Mouse (Mus musculus): ENCODE results near the gene Antxr2. TPM values are rescaled to one million over a fixed set of nuclear protein-coding genes. Genes with fewer than 3 reads are reported as not detected.
A peak's percentile ranks its signal among the peaks of the same experiment; 100 is the strongest.

Gene Antxr2
- total and polyA plus RNA-seq, 2 experiments from 2014 or later, result 1.9 to 5.1 TPM

GRCm38 (mm10) chr5:97839924-97840279 is 190.9 kb downstream of the Antxr2 start:
- DNase-seq (no peak), ATAC-seq (no peak)
- H3K4me1 ChIP-seq (ENCODE audit: insufficient read depth), result no peaks in the 10 kb centered on the region
- no peaks in the 10 kb centered on the region for H3K36me3 ChIP-seq (ENCODE audit: insufficient read depth)
- H3K4me2 ChIP-seq (ENCODE audit: low read depth), result no peak overlapping the region
- no peak for TF ChIP-seq CTCF (IDR thresholded peaks at IDR 0.05; ENCODE audit: low read depth)
- no peak overlapping the region for H3K9ac ChIP-seq
- H3K27ac ChIP-seq (ENCODE audit: low read depth, low read length), result no peak overlapping the region
- no peaks in the 10 kb centered on the region for H3K9me3 ChIP-seq (ENCODE audit: low read length)
- no peaks in the 10 kb centered on the region for H3K27me3 ChIP-seq (ENCODE audit: insufficient read depth, low read length)
- no peak overlapping the region for H3K4me3 ChIP-seq (ENCODE audit: low read depth, low read length)

DNA sequence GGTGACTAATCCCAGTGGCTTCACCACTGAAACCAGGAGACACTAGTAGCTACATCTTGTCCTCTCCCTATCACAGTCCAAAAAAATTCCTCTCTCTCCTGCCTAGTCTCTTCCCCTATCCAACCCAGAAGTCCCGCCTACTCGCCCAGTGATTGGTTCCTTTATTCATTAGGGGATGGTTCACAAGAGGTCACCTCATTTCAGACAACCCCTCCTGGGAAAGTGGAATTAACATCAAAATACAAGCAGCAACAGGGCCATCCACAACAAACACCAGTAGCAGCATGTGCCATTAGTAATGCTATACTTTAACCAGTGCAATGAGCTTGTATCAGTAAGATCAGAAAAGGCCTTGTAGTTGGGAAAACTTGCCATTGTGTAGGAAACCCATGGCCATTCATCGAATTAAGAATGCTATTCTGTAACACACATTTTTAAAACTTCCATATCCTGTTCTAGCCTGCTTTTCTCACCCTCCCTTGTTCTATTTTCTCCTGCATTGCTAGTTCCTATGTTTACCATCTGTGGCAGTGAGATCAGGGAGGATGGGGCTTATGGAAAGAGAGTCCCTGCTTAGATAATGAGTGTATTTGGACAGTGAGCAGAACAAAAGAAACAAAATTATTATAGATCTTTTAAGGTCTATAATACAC is 191.4 kb downstream of the Antxr2 start:
- no peaks in the 10 kb centered on the region for H3K4me1 ChIP-seq (ENCODE audit: insufficient read depth)
- ATAC-seq (no peak), DNase-seq (no peak)
- WGBS, result 73% methylated on average over 3 of the region's 3 CpGs
- no peaks in the 10 kb centered on the region for H3K36me3 ChIP-seq (ENCODE audit: insufficient read depth)
- no peaks in the 10 kb centered on the region for H3K27me3 ChIP-seq (ENCODE audit: insufficient read depth, low read length)
- H3K4me3 ChIP-seq (ENCODE audit: low read depth, low read length), result no peak overlapping the region
- H3K4me2 ChIP-seq (ENCODE audit: low read depth), result no peak overlapping the region
- H3K9me3 ChIP-seq (ENCODE audit: low read length), result no peaks in the 10 kb centered on the region
- no peak for TF ChIP-seq CTCF (IDR thresholded peaks at IDR 0.05; ENCODE audit: low read depth)
- no peak overlapping the region for H3K27ac ChIP-seq (ENCODE audit: low read depth, low read length)
- H3K9ac ChIP-seq, result no peak overlapping the region

DNA sequence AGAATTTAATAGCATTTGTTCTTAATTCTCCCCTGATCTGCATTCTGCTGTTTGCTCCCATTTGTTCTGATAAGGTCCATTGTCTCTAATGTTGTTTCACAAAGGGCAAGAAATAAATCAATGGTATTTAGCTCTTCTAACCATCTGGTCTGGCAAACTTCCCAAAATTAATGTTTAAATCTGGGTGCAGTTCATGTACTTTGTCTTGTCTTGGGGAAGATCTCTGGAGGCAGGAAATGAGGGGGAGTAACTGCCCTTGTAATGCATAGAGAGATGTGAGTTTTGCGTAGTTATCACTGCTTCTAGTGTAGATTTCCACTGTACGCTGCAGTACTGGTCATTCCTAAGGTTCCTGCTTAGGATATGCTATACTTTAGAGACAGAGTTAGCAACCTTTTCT is 193.5 kb downstream of the Antxr2 start:
- H3K27ac ChIP-seq (ENCODE audit: low read depth, low read length), result no peak overlapping the region
- ATAC-seq (peak; percentile 29; the same call in 1 of the 2 replicates), DNase-seq (no peak)
- H3K4me1 ChIP-seq (ENCODE audit: insufficient read depth), result no peaks in the 10 kb centered on the region
- no peaks in the 10 kb centered on the region for H3K36me3 ChIP-seq (ENCODE audit: insufficient read depth)
- no peak overlapping the region for H3K4me2 ChIP-seq (ENCODE audit: low read depth)
- WGBS, result 87% methylated on average over 2 of the region's 2 CpGs
- no peaks in the 10 kb centered on the region for H3K27me3 ChIP-seq (ENCODE audit: insufficient read depth, low read length)
- H3K9ac ChIP-seq, result no peak overlapping the region
- TF ChIP-seq CTCF (IDR thresholded peaks at IDR 0.05; ENCODE audit: low read depth), result no peak
- H3K4me3 ChIP-seq (ENCODE audit: low read depth, low read length), result no peak overlapping the region
- no peaks in the 10 kb centered on the region for H3K9me3 ChIP-seq (ENCODE audit: low read length)

DNA sequence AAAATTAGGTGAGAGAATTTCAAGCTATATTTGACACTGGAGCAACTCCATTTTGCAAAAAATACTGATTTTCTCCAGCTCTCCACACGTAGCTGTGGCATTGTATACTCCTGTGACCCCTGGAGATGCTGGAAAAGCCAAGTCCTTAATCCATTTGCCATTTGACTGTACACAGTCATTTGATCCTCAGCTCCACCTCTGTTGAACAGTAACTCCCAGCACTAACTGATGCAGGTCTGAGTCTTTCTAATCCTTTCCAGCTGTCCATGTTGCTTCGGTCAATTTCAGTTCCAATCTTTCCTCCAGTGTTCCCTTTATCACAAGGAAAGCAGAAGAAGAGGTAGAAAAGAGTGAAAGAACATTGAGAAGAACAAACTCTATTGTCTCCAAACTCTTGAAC is 195.4 kb downstream of the Antxr2 start:
- Histone ChIP-seq H3K9ac (no peak overlapping the region), H3K4me2 (ENCODE audit: low read depth) (no peak overlapping the region), H3K27me3 (ENCODE audit: insufficient read depth, low read length) (no peaks in the 10 kb centered on the region), H3K9me3 (ENCODE audit: low read length) (no peaks in the 10 kb centered on the region), H3K4me3 (ENCODE audit: low read depth, low read length) (no peak overlapping the region), H3K36me3 (ENCODE audit: insufficient read depth) (no peaks in the 10 kb centered on the region), H3K4me1 (ENCODE audit: insufficient read depth) (no peaks in the 10 kb centered on the region), H3K27ac (ENCODE audit: low read depth, low read length) (no peak overlapping the region)
- no peak for TF ChIP-seq CTCF (IDR thresholded peaks at IDR 0.05; ENCODE audit: low read depth)
- WGBS, result 73% methylated on average over 2 of the region's 2 CpGs
- DNase-seq, result no peak
- no peak for ATAC-seq

- Histone ChIP-seq H3K9ac (no peak overlapping the region), H3K27me3 (ENCODE audit: insufficient read depth, low read length) (no peaks in the 10 kb centered on the region), H3K4me2 (ENCODE audit: low read depth) (no peak overlapping the region), H3K27ac (ENCODE audit: low read depth, low read length) (no peak overlapping the region), H3K36me3 (ENCODE audit: insufficient read depth) (no peaks in the 10 kb centered on the region), H3K4me3 (ENCODE audit: low read depth, low read length) (no peak overlapping the region), H3K4me1 (ENCODE audit: insufficient read depth) (no peaks in the 10 kb centered on the region), H3K9me3 (ENCODE audit: low read length) (no peaks in the 10 kb centered on the region)
- no peak for TF ChIP-seq CTCF (IDR thresholded peaks at IDR 0.05; ENCODE audit: low read depth)
- DNase-seq, result no peak
- 70% methylated on average over 1 of the region's 1 CpGs for WGBS
- no peak for ATAC-seq
Observed at GRCm38 (mm10) chr5:97834770-97835169, 196.1 kb downstream of the Antxr2 start.

Other genes starting within 250 kb of the Antxr2 start
- gene Prdm8, start 136.2 kb upstream of the Antxr2 start, total RNA-seq (2014; rRNA removed), result 17.5 and 25.6 TPM in 2 replicates
- 1.8 and 2.4 TPM in 2 replicates for gene Prdm8, start 136.2 kb upstream of the Antxr2 start, polyA plus RNA-seq (2015; fragmentation: Nextera tagmentation; extraction: Ambion mirVana)
- 0.48 and 2.4 TPM in 2 replicates for gene Fgf5, start 223.1 kb upstream of the Antxr2 start, total RNA-seq (2014; rRNA removed)
- gene Fgf5, start 223.1 kb upstream of the Antxr2 start, polyA plus RNA-seq (2015; fragmentation: Nextera tagmentation; extraction: Ambion mirVana), result 0.39 and 0.94 TPM in 2 replicates

Measured in forebrain, postnatal 0 days (tissue).